Mouse (Mus musculus) c-Kit-positive CD71-positive TER-119-negative erythroid progenitor cells, embryonic 14.5 days (primary cell): Measurements from ENCODE around the gene Elp5.

Experiments
- DNase-seq: peaks from one replicate; pipeline ENCODE4 v3.0.0-alpha.2; 2013; ENCODE audit warnings: low read depth

Gene Elp5

DNA sequence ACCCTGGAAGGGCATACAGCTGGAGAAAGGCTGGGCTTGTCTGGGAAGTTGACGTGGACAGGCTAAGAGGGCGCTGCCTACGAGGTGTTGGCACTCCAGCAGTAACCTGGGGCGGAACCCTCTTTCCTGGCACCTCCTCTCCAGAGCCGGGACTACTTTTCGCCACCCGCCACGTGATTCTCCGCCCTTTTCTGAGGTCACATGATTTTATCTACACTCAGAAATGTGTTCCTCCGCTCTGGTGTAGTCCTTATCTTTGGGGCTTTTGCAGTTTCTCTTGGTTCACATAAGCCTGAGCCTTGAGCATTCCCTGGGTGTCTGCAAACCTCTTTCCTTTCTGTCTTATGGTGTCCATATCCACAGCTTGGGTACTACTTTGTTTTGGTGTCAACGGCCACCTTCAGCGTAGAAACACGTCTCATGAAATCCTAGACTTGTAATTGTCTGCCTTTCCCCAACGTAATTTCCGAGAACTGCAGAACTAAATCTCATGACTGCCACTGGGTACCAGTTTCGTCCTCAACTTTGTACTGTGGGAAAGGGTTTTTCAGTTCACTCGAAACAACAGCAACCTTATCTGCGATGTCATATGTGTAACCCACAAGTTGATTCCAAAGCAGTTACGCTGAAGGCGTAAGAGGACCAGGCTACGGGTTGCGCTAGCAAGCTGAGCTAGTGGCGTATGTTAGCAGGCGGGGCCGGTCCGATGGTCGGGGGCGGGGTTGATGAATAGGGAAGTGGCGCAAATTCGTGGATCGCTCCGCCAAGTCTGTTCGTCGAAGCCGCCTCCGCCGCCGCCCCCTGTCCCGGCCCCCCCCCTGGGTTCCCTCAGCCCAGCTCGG is 8.8 kb upstream of the Elp5 start, which contains the start of gene Gabarap:
TSS of gene Gabarap (plus strand) at position 294 of the 842 bp plus-strand sequence.
- peak; percentile 95 for DNase-seq

DNA sequence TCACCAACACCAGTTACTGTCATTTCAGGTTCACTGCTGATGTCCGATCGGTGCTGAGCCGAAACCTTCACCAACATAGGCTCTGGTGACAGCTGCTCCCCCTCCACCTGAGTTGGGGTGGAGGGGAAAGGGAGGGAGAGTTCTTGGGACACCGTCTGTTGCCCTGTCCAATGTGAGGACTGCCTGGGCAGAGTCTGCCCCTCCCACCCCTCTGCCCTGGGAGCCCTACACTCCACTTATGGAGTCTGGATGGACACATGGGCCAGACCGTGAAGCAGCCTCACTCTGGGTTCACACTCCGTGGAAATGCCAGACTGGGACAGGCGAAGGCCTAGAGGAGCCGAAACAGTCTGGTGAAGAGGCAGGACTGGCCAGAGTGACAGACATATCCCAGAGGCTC is 7.6 kb upstream of the Elp5 start:
- no peak for DNase-seq

DNA sequence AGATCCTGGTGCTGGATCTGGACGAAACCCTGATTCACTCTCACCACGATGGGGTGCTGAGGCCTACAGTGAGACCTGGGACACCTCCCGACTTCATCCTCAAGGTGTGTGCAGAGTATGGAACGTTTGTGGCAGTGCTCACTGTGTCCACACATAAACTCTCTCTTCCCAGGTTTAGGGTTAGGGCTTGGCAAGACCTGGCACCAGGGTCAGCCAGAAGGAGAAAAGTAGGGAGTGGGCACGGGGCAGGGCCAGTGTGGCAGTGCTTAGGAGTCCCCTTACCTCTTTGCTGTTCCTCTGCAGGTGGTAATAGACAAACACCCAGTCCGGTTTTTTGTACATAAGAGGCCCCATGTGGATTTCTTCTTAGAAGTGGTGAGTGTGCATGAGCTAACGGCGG is 2.1 kb upstream of the Elp5 start:
- DNase-seq = no peak

DNA sequence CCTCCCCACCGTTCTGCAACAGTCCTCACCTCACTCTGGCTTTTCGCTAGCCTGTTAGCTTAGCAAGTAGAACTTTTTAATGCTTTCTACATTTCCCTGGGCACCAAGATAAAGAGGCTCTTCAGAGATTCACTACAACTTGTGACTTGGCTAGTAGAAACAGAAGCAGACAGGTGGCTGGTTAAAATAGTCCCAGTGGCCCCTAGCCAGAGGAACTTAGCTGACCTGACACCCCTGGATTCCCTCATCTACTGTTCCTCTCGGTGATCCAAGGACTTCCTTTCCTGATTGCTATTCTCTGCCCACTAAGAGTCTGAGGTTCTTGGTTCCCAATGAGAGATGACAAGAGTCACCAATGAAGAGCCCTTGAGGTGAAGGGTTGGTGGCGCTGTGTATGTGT is 1.1 kb upstream of the Elp5 start:
- no peak for DNase-seq

DNA sequence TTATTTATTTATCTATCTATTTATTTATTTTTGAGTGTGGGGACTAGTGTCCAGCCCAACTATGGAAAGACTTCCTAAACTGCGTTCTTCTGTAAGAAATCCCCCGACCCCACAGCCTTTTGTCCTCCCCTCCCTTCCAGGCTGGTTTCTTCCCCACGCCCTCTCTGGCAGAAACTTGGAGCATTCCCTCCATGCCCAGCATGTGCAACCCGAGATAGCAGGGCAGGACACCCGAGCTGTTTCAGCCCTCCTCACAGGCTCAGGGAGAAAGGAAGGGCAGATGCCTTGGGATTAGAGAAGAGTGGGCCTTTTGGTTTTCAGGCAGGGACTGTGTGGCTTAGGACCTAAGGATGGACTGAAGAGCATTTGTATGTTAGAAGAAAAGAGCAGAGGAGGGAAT is 560 bp upstream of the Elp5 start:
- no peak for DNase-seq

DNA sequence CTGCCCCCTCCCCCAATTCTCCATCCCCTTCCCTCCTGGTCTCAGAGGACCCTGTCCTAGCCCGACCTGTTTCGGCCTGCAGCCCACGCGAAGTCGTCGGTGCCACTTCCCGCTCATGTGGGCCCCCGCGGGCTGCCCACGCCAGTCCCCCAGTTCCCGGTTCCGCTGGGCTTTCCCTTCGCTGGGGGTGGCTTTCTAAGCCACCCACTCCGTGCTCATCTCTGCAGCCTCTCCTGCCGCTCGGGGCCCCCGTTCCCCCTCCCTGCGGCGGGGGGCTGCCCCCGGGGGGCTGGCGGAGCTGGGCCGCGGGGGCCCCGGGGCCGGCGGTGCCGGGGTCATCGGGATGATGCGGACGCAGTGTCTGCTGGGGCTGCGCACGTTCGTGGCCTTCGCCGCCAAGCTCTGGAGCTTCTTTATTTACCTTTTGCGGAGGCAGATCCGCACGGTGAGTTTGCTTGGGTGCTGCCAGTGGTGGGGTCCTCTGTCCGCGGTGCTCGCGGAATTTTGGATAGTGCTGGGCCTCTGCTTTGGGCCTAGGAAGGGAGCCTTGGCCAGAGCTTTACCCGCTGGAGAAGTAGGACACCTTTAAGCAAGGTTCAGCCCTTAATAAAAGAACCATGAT is 1.1 kb downstream of the Elp5 start, which contains the start of gene Ctdnep1:
TSS of gene Ctdnep1 (plus strand) at position 16 of the 622 bp plus-strand sequence.
- no peak for DNase-seq

DNA sequence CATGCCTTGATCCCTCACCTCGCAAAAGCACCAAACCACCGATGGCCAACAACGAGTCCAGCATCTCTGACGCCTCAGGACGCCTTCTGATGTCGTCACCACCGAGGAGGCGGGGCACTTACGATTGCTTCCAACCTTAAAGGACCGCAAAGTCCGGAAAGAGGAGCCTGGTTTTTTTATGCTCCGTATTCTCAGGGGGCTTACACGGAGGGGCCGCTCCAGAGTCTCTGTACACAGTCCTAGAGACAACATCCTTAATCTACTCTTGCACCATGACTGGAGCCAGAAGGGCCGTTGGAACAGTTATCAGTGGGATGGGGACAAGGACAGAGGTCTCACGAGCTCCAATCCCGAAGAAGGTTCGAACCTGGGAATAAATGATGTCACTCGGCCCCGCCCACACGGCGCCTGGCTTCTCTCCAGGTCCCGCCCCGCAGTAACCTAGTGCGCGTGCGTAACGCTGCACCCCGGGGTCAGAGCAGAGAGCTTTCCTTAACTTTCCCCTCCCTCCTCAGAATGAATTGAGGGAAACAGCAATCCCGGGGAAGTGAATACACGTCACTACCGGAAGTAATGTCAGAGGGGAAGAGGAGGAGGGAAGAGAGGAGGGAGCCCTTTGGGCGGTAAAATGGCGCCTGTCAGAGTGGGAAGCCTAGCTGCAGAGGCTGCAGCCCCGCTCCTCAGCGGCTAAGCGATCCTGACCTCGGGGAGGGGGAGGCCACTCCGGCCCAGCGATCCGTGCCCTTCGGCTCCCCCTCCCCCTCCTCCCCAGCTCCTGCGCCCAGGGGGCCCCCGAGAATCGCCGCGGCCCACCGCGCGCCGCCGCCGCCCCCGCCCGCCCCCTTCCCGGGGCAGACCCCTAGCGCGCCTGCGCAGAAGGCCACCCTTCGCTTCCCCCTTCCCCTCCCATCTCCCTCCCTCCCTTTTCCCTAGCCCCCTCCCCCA is 1.8 kb downstream of the Elp5 start:
- DNase-seq = peak; percentile 98

DNA sequence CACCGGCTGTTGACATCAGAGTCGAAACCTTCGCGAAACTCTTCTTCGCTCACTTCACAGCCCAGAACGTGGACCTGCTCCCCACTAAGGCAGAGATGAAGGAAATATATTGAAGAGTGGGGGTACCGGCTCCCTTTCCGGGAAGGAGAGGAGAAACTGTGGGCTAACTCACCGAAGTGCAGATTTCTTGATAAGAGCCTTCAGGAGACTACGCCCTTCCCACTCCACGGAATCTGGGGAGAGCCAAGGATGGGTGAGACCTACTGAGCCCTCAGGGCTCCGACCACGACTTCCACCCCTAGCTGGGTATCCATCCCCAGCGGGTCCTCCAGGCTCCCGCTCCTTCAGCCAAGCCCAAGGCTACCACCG is 2.5 kb downstream of the Elp5 start:
- DNase-seq = no peak

DNA sequence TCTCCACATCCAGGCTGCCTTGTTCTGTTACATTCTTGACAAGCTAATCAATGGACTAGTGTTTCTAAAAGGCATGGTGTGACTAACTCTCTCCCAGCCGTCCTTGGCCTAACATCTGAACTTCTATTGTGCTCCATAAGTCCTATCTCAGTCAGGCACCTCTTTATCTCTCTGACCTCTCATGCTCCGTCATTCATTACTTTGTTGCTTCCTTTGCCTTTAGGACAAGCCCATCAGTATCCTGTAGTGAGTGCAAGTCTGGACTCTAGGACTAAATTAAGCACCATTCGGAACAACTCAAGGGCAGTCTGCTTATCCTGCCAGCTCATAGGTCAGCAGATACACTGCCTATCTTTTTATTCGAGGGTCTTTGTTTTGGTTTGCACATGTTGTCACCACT is 6.0 kb downstream of the Elp5 start:
- no peak for DNase-seq

DNA sequence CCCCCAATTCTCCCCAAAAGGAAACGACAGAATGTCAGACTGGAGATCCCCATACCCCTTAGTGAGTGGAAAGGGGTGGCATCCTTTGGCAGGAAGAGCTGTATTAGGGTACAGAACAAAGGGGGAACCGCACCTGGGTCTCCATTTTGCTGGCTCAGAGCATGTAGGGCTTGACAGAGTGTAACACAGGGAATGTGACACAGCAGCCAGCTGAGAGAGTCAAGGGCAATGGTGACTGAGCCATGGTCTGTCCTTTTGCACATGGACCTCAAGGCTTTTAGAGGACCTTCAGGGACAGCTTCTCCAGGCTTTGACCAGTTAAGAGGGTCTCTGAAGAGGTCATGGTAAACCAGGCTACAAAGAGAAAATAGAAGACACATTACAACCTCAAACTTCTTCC is 7.4 kb downstream of the Elp5 start:
- no peak for DNase-seq

DNA sequence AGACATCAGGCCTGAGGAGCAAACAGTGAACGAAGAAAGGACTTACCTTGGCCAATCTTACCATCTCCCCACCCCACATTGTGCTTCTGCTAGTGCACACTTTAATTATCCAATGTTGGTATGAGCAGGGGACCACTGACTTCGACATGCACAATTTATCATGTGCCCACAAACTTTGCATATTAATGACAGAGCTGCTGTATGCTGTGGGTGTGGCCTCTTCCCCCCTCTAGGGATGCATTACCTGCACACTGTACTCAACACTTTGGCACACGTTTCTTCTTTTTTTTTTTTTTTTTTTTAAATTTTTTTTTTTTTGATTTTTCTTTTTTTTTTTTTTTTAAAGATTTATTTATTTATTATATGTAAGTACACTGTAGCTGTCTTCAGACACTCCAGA is 11.5 kb downstream of the Elp5 start:
- DNase-seq = no peak

DNA sequence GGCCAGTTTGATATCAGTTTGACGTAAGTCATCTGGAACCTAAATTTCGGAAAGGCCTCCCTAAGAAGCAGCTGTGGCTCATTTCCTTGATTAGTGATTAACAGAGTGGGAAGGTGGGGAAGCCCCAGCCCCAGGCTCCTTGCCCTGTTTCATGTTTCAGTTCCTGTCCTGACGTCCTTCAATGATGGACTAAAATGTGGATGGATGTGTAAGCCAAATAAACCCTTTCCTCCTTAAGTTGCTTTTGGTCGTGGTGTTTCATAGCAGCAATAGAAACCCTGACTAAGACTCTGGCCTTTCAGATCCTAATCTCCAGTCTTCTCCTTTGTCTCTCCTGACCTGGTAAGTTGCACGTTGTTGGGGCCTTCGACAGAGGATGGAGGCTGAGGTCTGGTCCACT is 12.1 kb downstream of the Elp5 start:
- no peak for DNase-seq

DNA sequence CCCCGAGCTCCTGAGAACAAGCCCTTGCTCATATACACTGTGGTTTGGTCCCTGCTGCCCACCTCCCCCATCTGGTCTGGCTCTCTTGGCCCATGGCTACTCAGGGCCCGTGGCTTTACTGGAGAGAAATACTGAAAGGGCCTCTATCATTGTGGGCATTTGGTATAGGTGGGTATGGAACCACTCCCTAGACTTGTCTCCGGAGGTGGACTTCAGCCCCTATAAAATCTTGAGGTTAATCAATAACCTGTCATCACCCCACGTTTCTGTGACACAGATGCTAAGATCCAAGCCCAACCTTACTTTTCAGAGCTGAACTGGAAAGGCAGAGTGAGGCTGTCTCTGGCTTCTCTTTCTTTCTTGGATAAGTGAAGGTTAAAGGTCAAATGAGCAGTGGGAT is 13.5 kb downstream of the Elp5 start:
- no peak for DNase-seq

DNA sequence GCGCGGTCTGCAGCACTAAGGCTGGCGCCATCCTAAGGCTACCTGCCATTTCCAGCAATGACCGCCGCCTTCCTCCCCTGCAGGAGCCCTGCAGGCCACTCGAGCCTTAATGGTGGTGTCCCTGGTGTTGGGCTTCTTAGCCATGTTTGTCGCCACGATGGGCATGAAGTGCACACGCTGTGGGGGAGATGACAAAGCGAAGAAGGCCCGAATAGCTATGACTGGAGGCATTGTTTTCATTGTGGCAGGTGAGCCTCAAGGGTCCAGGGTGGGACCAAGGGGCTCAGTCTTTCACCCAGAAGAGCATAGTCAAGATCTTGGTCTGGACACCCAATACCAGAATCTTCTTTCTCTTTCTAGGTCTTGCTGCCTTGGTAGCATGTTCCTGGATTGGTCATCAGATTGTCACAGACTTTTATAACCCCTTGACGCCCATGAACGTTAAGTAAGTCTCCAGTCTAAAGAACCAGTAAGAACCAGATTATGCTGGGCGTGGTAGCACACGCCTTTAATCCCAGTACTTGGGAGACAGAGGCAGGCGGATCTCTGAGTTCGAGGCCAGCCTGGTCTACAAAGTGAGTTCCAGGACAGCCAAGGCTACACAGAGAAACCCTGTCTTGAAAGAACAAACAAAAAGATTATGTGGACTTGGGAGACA is 15.3 kb downstream of the Elp5 start:
- DNase-seq = no peak

DNA sequence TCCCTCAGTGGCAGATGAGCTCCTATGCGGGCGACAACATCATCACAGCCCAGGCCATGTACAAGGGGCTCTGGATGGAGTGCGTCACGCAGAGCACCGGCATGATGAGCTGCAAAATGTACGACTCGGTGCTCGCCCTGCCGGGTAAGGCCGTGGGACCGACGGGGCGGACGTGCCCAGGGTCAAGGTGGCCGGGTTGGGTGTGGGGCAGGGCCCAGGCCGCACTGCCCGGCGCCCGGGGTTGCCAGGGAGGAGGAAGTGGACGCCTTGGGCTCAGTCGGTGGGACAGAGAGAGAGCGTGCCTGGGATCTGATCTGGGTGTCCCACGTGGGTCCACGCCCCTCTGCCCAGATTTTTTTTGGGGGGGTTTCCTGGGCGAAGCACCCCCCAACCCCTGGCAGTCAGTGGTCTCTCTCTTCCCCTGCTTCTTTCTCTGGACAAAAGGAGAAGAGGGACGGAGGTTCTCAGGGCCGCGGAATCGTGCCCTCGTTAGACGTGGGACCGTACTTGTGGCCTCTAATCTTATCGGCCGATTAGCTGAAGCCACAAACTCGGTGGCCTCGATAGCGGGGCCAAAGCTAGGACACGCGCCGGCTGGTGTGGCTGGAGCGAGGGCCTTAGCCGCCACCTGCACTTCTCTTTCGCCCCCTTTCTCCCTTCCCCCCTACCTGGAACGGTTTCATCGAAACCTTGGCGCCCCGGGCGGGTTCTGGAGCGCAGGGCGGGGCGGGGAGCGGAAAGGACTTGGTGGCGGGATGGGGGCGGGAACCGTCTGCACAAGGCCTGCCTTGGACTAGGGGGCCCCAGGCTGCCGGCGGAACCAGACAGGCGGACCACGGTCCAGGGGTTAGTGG is 16.1 kb downstream of the Elp5 start:
- DNase-seq = no peak

DNA sequence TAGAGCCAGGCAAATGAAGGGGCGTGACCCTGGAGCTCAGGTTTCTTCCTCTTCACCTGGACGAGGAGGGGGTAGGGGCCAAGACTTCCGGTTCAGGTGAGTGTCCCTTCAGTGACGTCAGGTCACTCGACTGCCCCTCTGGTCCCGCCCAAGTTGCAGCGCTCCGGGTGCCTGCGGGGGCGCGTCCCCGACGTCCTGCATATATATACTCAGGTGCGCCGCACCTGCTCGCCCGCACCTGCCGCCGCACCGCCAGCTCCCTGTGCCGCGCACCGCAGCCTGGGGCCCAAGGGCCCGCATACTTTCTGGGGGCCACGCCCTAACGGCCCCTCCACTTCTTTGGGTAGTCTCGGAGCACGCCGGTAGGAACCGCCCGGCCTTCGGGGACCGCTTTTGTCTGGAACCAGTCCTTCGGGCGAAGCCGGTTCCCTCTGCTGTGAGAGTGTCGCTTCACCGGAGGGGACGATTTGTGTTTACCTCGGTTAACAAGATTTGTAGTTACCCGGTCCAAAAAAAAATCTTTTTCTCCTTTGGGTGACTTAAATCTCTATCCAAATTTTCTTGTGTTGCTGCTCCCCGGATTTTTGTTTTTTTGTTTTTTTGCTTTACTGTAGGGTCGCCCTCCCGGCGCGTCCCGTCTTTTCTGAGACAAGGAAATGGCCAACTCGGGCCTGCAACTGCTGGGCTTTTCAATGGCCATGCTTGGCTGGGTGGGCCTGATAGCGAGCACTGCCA is 16.9 kb downstream of the Elp5 start:
- no peak for DNase-seq

DNA sequence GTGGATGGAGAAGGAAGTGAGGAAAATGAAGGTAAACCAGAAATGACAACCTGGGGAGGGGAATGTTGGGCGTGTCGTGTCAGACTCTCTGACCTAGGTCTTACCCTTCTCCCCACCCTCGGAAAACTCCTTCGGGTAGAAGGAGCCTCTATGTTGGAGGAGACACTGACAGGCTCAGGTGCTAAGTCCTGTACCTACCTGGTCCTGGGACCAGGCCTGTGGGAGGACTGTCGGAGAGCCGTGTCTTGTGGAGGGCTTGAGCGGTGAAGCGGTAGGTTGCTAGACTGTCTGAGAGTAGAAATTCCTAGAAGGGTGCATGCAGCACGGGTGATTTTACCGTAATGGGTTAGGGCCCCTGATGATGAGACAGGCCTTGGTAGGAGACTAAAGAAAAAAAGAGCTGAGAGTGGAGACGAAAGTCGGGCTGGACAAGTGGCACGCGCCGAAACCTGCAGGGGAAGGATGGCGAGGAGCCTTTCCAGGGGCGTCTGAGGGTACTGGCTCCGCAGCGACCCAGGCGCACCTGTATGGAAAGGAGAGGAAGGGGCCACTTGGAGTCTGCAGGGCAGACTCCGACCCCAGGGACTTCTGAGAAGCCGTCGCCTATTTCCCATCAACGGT is 17.6 kb downstream of the Elp5 start, which contains the start of gene Cldn7:
TSS of gene Cldn7 (plus strand) at position 130 of the 621 bp plus-strand sequence.
- no peak for DNase-seq

DNA sequence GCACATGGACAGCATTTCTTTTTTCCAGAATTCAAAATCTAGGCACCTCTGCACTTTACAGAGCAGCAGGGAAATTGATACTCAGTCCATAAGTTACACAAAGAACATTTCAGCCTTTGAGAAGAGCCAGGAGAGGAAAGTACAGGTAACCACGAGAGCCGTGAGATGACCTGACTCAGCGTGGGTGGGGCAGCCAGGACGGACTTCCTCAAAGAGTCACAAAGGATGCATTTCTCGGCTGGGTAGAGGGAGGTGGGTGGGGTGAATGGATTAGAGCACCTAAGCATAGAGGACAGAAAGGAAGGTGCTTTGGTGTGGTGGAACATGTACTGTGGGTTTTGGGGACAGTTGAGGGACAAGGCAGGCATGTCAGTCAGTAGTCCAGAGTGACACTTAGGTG is 20.5 kb downstream of the Elp5 start:
- DNase-seq = no peak

DNA sequence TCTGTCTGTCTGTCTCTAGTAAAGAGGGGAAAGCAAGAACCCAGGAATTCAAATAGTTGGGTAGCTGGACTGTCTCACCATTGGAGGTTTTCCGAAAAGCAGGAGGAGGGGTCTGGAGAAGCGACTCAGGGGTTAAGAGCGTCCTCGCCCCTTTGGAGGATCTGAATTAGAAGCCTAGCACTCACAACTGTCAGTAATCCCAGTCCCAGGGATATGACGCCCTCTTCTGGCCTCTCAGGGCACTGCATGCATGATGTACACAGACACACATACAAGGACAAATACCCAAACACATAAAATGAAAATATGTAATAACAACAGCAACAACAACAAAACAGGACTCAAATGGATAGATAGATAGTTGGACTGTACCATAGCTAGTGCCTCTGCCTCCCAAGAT is 21.7 kb downstream of the Elp5 start:
- DNase-seq = no peak

DNA sequence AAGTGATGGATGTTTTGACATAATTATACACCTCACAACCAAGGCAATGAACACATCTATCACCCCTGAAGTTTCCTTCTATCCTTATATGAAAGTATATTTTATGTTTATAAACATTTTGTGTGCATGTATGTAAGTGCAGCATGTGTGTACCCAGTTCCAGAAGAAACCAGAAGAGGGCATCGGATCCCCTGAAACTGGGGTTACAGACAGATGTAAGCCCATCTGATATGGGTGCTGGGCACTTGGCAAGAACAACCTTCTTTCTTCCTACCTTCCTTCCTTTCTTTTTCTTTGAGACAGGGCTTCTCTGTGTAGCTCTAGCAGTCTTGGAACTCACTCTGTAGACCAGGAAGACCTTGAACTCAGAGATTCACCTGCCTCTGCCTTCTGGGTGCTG is 26.1 kb downstream of the Elp5 start:
- no peak for DNase-seq
